Mouse (Mus musculus): ENCODE data around the gene Map3k21.

GRCm38 (mm10) chr8:125984140-125984539 is 73.9 kb downstream of the Map3k21 start:
- TF ChIP-seq CTCF (IDR thresholded peaks at IDR 0.05; ENCODE audit: low read depth, low read length), result no peak
- TF ChIP-seq POLR2A (IDR thresholded peaks at IDR 0.05; ENCODE audit: insufficient read depth, low read length), result no peak
- no peak for TF ChIP-seq EP300 (IDR thresholded peaks at IDR 0.05; ENCODE audit: insufficient read depth, low read depth, low read length)

Data from ES-Bruce4 (cell line).